Mouse (Mus musculus) forebrain, embryonic 12.5 days (tissue): ENCODE data around the gene Hck. TPM values are rescaled to one million over a fixed set of nuclear protein-coding genes. Genes with fewer than 3 reads are reported as not detected.
A peak's percentile ranks its signal among the peaks of the same experiment; 100 is the strongest.

ENCODE experiments used
- ATAC-seq: fragments of 200-750 bp; cut with Nextera tagmentation; 2 replicates; pipeline ENCODE4 v1.8.0; 2017; ENCODE audit warnings: moderate TSS enrichment; ENCODE audit not compliant: low FRiP score
- H3K27ac ChIP-seq: fragments of 300-500 bp; sonication (generic); 2 replicates; pipeline ENCODE4 v1.5.1; 2016; ENCODE audit warnings: mild to moderate bottlenecking
- H3K27me3 ChIP-seq: fragments of 300-500 bp; sonication (generic); 2 replicates; pipeline ENCODE4 v1.6.1; 2016; ENCODE audit warnings: mild to moderate bottlenecking
- H3K36me3 ChIP-seq: fragments of 300-500 bp; sonication (generic); replicated peaks from 2 replicates; pipeline ENCODE4 v1.6.1; 2016; ENCODE audit warnings: mild to moderate bottlenecking
- H3K4me1 ChIP-seq: fragments of 300-500 bp; sonication (generic); 2 replicates; pipeline ENCODE4 v1.6.1; 2016
- H3K4me2 ChIP-seq: fragments of 300-500 bp; sonication (generic); 2 replicates; pipeline ENCODE4 v1.6.1; 2016; ENCODE audit warnings: mild to moderate bottlenecking, moderate library complexity
- H3K4me3 ChIP-seq: fragments of 300-500 bp; sonication (generic); replicated peaks from 2 replicates; pipeline ENCODE4 v1.5.1; 2016; ENCODE audit warnings: mild to moderate bottlenecking
- H3K9ac ChIP-seq: fragments of 300-500 bp; sonication (generic); 2 replicates; pipeline ENCODE4 v1.6.1; 2016; ENCODE audit warnings: mild to moderate bottlenecking
- H3K9me3 ChIP-seq: fragments of 300-500 bp; sonication (generic); 2 replicates; pipeline ENCODE4 v1.6.1; 2016
- WGBS: fragments of 180-500 bp; shearing (Covaris S2); methylation state at CpG from one replicate; pipeline ENCODE4 v1.1.7; 2016; 5-methylcytosine and 5-hydroxymethylcytosine counted together
- polyA plus RNA-seq: library from polyadenylated mRNA; unstranded; fragments of >200 nt; fragmentation: Nextera tagmentation; extraction: Ambion mirVana; gene quantifications from 2 replicates; pipeline ENCODE4 v1.2.1, GENCODE M21; 2016

The Hck gene
- polyA plus RNA-seq, 1 experiment from 2014 or later = 1.3 TPM

DNA sequence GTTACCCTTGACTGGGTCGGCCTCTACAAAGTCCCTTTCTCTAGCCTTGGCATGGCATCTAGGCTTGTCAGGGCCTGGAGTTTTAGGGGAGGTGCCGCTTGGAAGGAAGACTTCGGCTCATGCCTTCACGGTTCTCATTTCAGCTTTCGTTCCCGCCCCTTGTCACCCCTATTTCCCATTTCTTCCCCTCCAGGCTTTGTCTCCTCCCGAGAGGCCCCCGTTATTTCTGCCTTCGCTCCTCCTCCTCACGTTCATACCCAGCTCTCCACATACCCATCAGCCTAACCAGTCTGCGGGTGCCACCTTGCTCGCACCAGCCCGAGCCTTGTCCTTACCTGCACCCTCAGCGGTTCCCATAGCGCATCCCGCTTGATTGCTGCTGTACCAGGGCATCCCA, 53.4 kb downstream of the Hck start:
- peak overlapping the region; percentile 89 for H3K27ac ChIP-seq
- peaks cover 46% of the 10 kb centered on the region for H3K27me3 ChIP-seq
- WGBS = 2% methylated on average over 16 of the region's 16 CpGs

GRCm38 (mm10) chr2:153167136-153167535, 58.9 kb downstream of the Hck start:
- H3K4me2 ChIP-seq = no peak overlapping the region
- no peaks in the 10 kb centered on the region; the same call in 1 of the 2 replicates for H3K36me3 ChIP-seq
- H3K27me3 ChIP-seq = peaks cover 71% of the 10 kb centered on the region
- H3K9ac ChIP-seq = no peak overlapping the region
- peaks cover 23% of the 10 kb centered on the region for H3K4me1 ChIP-seq
- no peak for ATAC-seq
- WGBS = 50% methylated on average over 6 of the region's 6 CpGs
- H3K4me3 ChIP-seq = no peak overlapping the region
- H3K9me3 ChIP-seq = no peaks in the 10 kb centered on the region
- no peak overlapping the region for H3K27ac ChIP-seq

More for the DNA sequence above, 53.4 kb downstream of the Hck start:
- H3K4me2 ChIP-seq = peak overlapping the region; percentile 85
- H3K9me3 ChIP-seq = no peaks in the 10 kb centered on the region
- no peaks in the 10 kb centered on the region; the same call in 1 of the 2 replicates for H3K36me3 ChIP-seq
- peak; percentile 52; the same call in 1 of the 2 replicates for ATAC-seq
- peaks cover 9% of the 10 kb centered on the region for H3K4me1 ChIP-seq
- H3K9ac ChIP-seq = peak overlapping the region; percentile 77
- peak overlapping the region; percentile 72 for H3K4me3 ChIP-seq

- Histone ChIP-seq H3K27me3 (peaks cover 69% of the 10 kb centered on the region), H3K4me1 (peaks cover 18% of the 10 kb centered on the region), H3K4me3 (no peak overlapping the region), H3K9ac (no peak overlapping the region), H3K27ac (no peak overlapping the region), H3K36me3 (no peaks in the 10 kb centered on the region; the same call in 1 of the 2 replicates), H3K9me3 (no peaks in the 10 kb centered on the region), H3K4me2 (no peak overlapping the region)
- WGBS = 17% methylated on average over 2 of the region's 2 CpGs
- peak; percentile 33; the same call in 1 of the 2 replicates for ATAC-seq
Observed at GRCm38 (mm10) chr2:153168134-153168820, 60.0 kb downstream of the Hck start.

GRCm38 (mm10) chr2:153170490-153171224, 62.4 kb downstream of the Hck start:
- ATAC-seq = no peak
- H3K36me3 ChIP-seq = no peaks in the 10 kb centered on the region
- WGBS = 90% methylated on average over 9 of the region's 9 CpGs

DNA sequence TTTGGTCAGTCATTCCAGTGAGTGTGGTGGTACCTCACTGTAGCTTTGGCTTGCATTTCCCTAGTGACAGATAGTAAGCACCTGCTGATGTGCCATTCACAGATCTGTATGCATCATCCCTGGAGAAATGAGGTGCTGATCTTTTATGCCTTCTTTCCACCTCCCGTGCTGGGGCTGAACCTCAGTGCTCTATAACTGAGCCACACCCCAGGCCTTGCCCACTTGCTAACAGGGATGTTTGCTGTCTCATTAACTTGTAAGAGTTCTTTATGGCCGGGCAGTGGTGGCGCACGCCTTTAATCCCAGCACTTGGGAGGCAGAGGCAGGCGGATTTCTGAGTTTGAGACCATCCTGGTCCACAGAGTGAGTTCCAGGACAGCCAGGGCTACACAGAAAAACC, 63.7 kb downstream of the Hck start:
- Histone ChIP-seq H3K4me2 (no peak overlapping the region), H3K27me3 (peaks cover 36% of the 10 kb centered on the region), H3K4me3 (no peak overlapping the region), H3K36me3 (no peaks in the 10 kb centered on the region), H3K9me3 (no peaks in the 10 kb centered on the region), H3K4me1 (peaks cover 18% of the 10 kb centered on the region), H3K27ac (no peak overlapping the region), H3K9ac (no peak overlapping the region)
- no peak for ATAC-seq
- WGBS = 96% methylated on average over 5 of the region's 5 CpGs

More at GRCm38 (mm10) chr2:153170490-153171224, 62.4 kb downstream of the Hck start:
- H3K4me2 ChIP-seq = no peak overlapping the region
- H3K9me3 ChIP-seq = no peaks in the 10 kb centered on the region
- H3K27ac ChIP-seq = no peak overlapping the region
- H3K4me3 ChIP-seq = no peak overlapping the region
- H3K27me3 ChIP-seq = peaks cover 49% of the 10 kb centered on the region
- H3K4me1 ChIP-seq = peaks cover 18% of the 10 kb centered on the region
- H3K9ac ChIP-seq = no peak overlapping the region

GRCm38 (mm10) chr2:153175995-153176570, 67.8 kb downstream of the Hck start:
- Histone ChIP-seq H3K27me3 (peaks cover 7% of the 10 kb centered on the region), H3K4me1 (no peaks in the 10 kb centered on the region), H3K9me3 (no peaks in the 10 kb centered on the region), H3K36me3 (peaks cover 17% of the 10 kb centered on the region), H3K4me2 (no peak overlapping the region), H3K4me3 (no peak overlapping the region), H3K9ac (no peak overlapping the region), H3K27ac (no peak overlapping the region)
- WGBS = 80% methylated on average over 8 of the region's 8 CpGs
- ATAC-seq = no peak

DNA sequence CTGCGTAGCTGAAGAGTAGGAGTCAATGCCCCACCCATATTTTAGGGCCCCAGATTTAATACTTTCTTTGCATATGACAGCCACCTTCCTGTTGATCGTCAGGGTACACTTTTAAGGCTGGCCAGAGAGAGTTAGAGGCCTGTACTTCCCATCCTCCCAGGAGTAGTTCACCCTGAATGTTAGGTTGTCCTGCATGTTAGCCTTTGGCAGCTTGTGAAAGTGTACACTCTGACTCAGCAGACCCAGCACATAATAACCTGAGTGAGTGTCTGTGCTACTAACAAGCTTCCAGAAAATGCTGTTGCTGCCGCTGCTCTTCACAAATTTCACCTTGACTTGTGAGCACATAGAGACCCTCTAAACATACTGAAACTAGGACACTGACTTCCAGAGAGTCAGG, 68.9 kb downstream of the Hck start:
- 94% methylated on average over 3 of the region's 3 CpGs for WGBS
- Histone ChIP-seq H3K4me1 (no peaks in the 10 kb centered on the region), H3K9ac (no peak overlapping the region), H3K27me3 (no peaks in the 10 kb centered on the region), H3K27ac (no peak overlapping the region), H3K9me3 (no peaks in the 10 kb centered on the region), H3K36me3 (peaks cover 23% of the 10 kb centered on the region), H3K4me3 (no peak overlapping the region), H3K4me2 (no peak overlapping the region)
- ATAC-seq = no peak

DNA sequence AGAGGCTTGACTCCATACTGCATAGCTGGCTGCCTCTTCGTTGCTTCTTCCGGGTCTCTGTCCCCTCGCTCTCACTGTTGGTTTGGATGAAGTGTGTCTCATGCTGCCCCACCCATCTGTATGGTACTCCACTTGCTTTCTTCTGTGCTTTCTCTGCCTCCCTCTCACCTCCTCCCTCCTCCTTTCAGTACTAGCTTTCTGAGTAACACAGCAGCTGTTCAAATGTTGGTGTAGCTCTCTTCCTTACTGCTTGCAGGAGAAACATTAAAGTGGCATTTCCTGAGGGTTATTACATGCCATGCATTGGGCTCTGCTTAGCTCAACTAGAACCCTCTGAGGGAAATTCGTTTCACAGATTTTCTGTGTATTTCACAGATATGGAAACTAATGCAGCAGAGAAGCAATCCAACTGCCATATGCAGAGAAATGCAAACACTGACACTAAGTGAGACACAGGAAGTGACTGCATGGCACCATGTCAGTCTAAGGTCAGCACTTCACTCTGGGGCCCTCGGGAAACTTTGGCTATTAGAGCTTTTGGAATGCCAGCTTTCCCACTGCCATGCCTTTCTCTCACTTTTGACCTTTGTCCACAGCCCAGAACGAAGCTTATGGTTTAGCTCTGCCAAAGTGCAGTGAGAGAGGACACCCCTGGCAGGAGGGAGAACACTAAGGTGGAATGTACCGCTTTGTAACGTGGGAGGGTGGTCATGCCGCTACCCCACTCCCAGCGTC, 71.0 kb downstream of the Hck start:
- H3K36me3 ChIP-seq = peaks cover 41% of the 10 kb centered on the region

DNA sequence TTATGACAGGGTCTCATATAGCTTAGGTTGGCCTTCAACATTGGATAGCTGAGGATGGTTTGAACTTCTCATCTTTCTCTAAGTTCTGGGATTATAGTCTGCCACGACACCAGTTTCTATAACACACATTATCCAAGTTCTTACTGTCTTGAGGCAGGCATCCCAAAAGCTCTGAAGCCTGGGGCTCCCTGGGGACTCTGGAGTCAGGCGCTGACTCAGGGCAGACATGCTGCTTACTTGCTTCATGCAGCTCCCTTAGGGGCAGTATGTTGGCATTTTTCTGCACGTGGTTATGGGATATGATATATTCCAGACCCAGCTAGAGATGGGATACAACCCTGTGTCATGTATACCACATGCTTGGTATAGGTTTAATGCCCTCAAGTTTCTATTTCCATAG, 71.7 kb downstream of the Hck start:
- H3K27ac ChIP-seq = no peak overlapping the region
- no peaks in the 10 kb centered on the region for H3K4me1 ChIP-seq
- WGBS = 96% methylated on average over 3 of the region's 3 CpGs
- no peaks in the 10 kb centered on the region for H3K9me3 ChIP-seq
- H3K27me3 ChIP-seq = no peaks in the 10 kb centered on the region
- ATAC-seq = no peak
- H3K9ac ChIP-seq = no peak overlapping the region
- H3K4me3 ChIP-seq = no peak overlapping the region
- no peak overlapping the region for H3K4me2 ChIP-seq
- H3K36me3 ChIP-seq = peaks cover 48% of the 10 kb centered on the region

More for the DNA sequence above, 71.0 kb downstream of the Hck start:
- Histone ChIP-seq H3K27ac (no peak overlapping the region), H3K9me3 (no peaks in the 10 kb centered on the region), H3K9ac (no peak overlapping the region), H3K27me3 (no peaks in the 10 kb centered on the region), H3K4me2 (no peak overlapping the region), H3K4me3 (no peak overlapping the region), H3K4me1 (no peaks in the 10 kb centered on the region)
- ATAC-seq = no peak
- WGBS = 92% methylated on average over 10 of the region's 10 CpGs

- H3K4me3 ChIP-seq = no peak overlapping the region
- H3K9ac ChIP-seq = no peak overlapping the region
- no peaks in the 10 kb centered on the region for H3K4me1 ChIP-seq
- H3K36me3 ChIP-seq = peaks cover 92% of the 10 kb centered on the region
- no peak overlapping the region for H3K4me2 ChIP-seq
- 76% methylated on average over 2 of the region's 2 CpGs for WGBS
- no peak overlapping the region for H3K27ac ChIP-seq
- H3K27me3 ChIP-seq = no peaks in the 10 kb centered on the region
- H3K9me3 ChIP-seq = no peaks in the 10 kb centered on the region
- ATAC-seq = no peak
Observed at GRCm38 (mm10) chr2:153186176-153186591, 77.9 kb downstream of the Hck start.

DNA sequence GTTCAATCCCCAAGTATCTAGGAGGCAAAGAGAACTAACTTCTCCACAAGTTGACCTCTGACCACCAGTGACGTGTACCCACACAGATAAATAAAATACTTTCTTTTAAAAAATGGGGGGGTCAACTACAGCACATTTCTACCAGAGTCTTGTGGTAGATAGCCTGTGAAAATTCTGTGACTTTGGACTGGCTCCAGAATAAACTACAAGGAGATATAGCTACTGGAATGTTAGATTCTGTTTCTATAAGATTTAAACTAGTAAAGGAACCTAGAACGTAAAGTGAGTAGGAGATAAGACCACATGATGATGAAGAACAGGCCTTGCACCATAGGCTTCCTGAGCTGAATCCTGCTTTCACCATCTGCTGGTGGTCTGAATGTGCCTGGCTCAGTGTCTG, 79.6 kb downstream of the Hck start:
- 87% methylated on average over 2 of the region's 2 CpGs for WGBS
- ATAC-seq = no peak
- Histone ChIP-seq H3K4me3 (no peak overlapping the region), H3K9ac (no peak overlapping the region), H3K27ac (no peak overlapping the region), H3K4me1 (no peaks in the 10 kb centered on the region), H3K4me2 (no peak overlapping the region), H3K36me3 (peaks cover 95% of the 10 kb centered on the region), H3K27me3 (no peaks in the 10 kb centered on the region), H3K9me3 (no peaks in the 10 kb centered on the region)

DNA sequence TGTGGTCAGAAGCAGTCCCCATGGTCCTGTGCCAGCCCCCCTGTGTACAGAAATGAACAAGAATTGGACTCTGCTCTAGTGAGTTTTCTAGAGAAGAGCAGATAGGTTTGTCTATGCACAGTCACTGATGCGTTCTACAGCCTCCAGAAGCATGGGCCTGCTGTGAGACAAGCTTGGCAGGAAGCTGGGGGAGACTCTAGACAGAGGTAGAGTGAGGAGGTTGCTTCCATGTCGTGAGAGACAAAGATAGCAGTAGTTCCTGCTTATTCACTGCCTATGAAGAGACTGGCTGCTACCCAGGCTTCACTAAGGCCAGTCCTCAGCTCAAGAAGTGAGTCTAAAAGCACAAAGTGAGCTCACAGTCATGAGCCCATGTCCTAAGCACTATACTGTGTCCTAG, 83.0 kb downstream of the Hck start:
- H3K36me3 ChIP-seq = peaks cover 88% of the 10 kb centered on the region
- no peaks in the 10 kb centered on the region for H3K27me3 ChIP-seq
- H3K4me1 ChIP-seq = no peaks in the 10 kb centered on the region
- H3K27ac ChIP-seq = no peak overlapping the region
- no peaks in the 10 kb centered on the region for H3K9me3 ChIP-seq
- H3K4me2 ChIP-seq = no peak overlapping the region
- no peak for ATAC-seq
- H3K4me3 ChIP-seq = no peak overlapping the region
- WGBS = 79% methylated on average over 2 of the region's 2 CpGs
- no peak overlapping the region for H3K9ac ChIP-seq
